Mouse (Mus musculus) small intestine, adult 2 months (tissue): ENCODE results near the gene Ctbs.

ENCODE experiments used
- CTCF ChIP-seq: fragments of 200-500 bp; IDR thresholded peaks from 2 replicates; pipeline ENCODE4 v1.5.1; 2012; ENCODE audit warnings: low read depth, mild to moderate bottlenecking, control low read depth, inconsistent platforms, low read length, moderate library complexity, mixed read lengths; ENCODE audit not compliant: insufficient replicate concordance, insufficient read length; ENCODE audit errors: extremely low read depth
- POLR2A ChIP-seq: fragments of 200-500 bp; IDR thresholded peaks from 2 replicates; pipeline ENCODE4 v1.6.1; 2012; ENCODE audit warnings: low read depth, mild to moderate bottlenecking, control low read depth, inconsistent platforms, low read length, moderate library complexity

DNA sequence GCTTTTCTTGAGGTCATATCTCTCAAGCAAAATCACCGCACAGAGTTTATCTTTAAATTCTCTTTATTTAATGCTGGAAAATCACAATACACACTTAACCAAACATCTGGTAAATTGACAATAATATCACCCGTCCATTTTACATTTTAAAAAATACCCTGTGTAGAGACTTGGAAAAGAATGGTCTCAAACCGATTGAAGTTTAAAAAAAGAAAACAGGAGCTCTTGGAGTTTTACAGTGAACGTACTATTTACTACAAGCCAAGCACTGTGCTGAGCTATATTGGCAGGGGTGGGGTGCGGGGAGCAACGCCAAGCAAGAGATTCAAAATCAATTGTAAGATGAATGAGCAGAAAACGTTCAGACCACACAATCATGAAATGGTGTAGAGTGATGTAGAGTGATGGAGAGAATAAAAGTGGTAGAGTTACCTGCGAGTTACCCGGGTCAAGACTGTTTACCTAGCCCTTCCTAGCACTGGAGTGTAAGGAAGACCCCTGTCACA is at the start of gene Ctbs:
- TF ChIP-seq CTCF (no peak), POLR2A (no peak)
